Comparison of ENCODE assay signal across 14 mouse cellular contexts in genomic region chr6:127455440-127455839, GRCm38 (mm10). TPM values are rescaled to one million over a fixed set of nuclear protein-coding genes. Genes with fewer than 3 reads are reported as not detected.
A peak's percentile ranks its signal among the peaks of the same experiment; 100 is the strongest.
DNase-seq lines count a peak whose midpoint lies in the region; ATAC-seq and TF ChIP-seq lines count a peak whose summit lies in the region.
"Had no signal": no experiment of that assay in that cellular context is flagged by ENCODE, and none has a peak within 500 bp of the region (broad histone marks: within the 10 kb centered on the region; RNA-seq: fewer than 3 reads in every experiment).

No protein-coding gene starts in this region.

- ATAC-seq in midbrain, embryonic 14.5 days (ENCODE audit: low FRiP score, low TSS enrichment), result no peak
- no peak for ATAC-seq in midbrain, embryonic 15.5 days (replicated peaks)

- DNase-seq in kidney, adult 2 months, result no peak
- no peak for DNase-seq in kidney, adult 11 months
- DNase-seq in midbrain, embryonic 14.5 days, result no peak
- DNase-seq in ES-CJ7 (ENCODE audit: low read depth, low spot score), result peak; percentile 27
- no peak for DNase-seq in right cerebral cortex, adult 18-20 months
- DNase-seq: adrenal gland, adult 8-10 months; cerebellum, adult 2 months; heart, adult 18-20 months; lung, postnatal 10 days; thymus, adult 18-20 months had no signal

- no peak for TF ChIP-seq POLR2A in kidney, adult 2 months (IDR thresholded peaks at IDR 0.05; ENCODE audit: low read depth, low read length)
- no peak for TF ChIP-seq POLR2A in small intestine, adult 2 months (IDR thresholded peaks at IDR 0.05; ENCODE audit: low read depth, low read length)

- H3K27ac ChIP-seq in kidney, adult 2 months (ENCODE audit: insufficient read depth, low read depth, low read length), result no peak overlapping the region
- no peak overlapping the region for H3K27ac ChIP-seq in midbrain, embryonic 14.5 days (replicated peaks; ENCODE audit: low read depth, low read length)
- no peak overlapping the region for H3K27ac ChIP-seq in midbrain, embryonic 15.5 days
- no peak overlapping the region for H3K27ac ChIP-seq in small intestine, adult 2 months (ENCODE audit: insufficient read depth, low read depth, low read length)
- H3K27ac ChIP-seq: embryonic facial prominence, embryonic 13.5 days; forebrain, embryonic 10.5 days had no signal

- H3K9ac ChIP-seq in midbrain, embryonic 14.5 days (replicated peaks; ENCODE audit: low read length), result no peak overlapping the region
- H3K9ac ChIP-seq in midbrain, embryonic 15.5 days, result no peak overlapping the region
- H3K9ac ChIP-seq: embryonic facial prominence, embryonic 13.5 days had no signal

- peak; percentile 15; the same call in 1 of the 2 replicates for TF ChIP-seq CTCF in kidney, adult 2 months (conservative IDR thresholded peaks at IDR 0.05; ENCODE audit: insufficient read depth, insufficient read length, low read depth, low read length)
- TF ChIP-seq CTCF in small intestine, adult 2 months (IDR thresholded peaks at IDR 0.05; ENCODE audit: extremely low read depth, insufficient read length, insufficient replicate concordance, low read depth, low read length), result peak; percentile 29; the same call in 1 of the 2 replicates

- peak overlapping the region; percentile 57 for H3K4me2 ChIP-seq in midbrain, embryonic 14.5 days (ENCODE audit: low read length)
- no peak overlapping the region for H3K4me2 ChIP-seq in midbrain, embryonic 15.5 days

- no peaks in the 10 kb centered on the region for H3K36me3 ChIP-seq in kidney, adult 2 months (ENCODE audit: control insufficient read depth, insufficient read depth, low read length)
- no peaks in the 10 kb centered on the region for H3K36me3 ChIP-seq in midbrain, embryonic 14.5 days (ENCODE audit: control insufficient read depth, insufficient read depth, low read length)
- no peaks in the 10 kb centered on the region for H3K36me3 ChIP-seq in midbrain, embryonic 15.5 days (replicated peaks)
- H3K36me3 ChIP-seq in small intestine, adult 2 months (ENCODE audit: control insufficient read depth, insufficient read depth, low read length), result no peaks in the 10 kb centered on the region
- H3K36me3 ChIP-seq: embryonic facial prominence, embryonic 13.5 days; forebrain, embryonic 10.5 days had no signal

- no peak overlapping the region for H3K4me3 ChIP-seq in kidney, adult 2 months (ENCODE audit: insufficient read depth, low read depth, low read length)
- H3K4me3 ChIP-seq in midbrain, embryonic 14.5 days (replicated peaks; ENCODE audit: low read depth, low read length), result no peak overlapping the region
- H3K4me3 ChIP-seq in midbrain, embryonic 15.5 days, result no peak overlapping the region
- H3K4me3 ChIP-seq in small intestine, adult 2 months (ENCODE audit: low read depth, low read length), result no peak overlapping the region
- H3K4me3 ChIP-seq: embryonic facial prominence, embryonic 13.5 days had no signal

- peaks cover 5% of the 10 kb centered on the region; the same call in 1 of the 2 replicates for H3K4me1 ChIP-seq in kidney, adult 2 months (ENCODE audit: control insufficient read depth, insufficient read depth, low read length)
- H3K4me1 ChIP-seq in midbrain, embryonic 14.5 days (ENCODE audit: control insufficient read depth, insufficient read depth, low read length), result peaks cover 16% of the 10 kb centered on the region
- H3K4me1 ChIP-seq in midbrain, embryonic 15.5 days, result peaks cover 13% of the 10 kb centered on the region
- no peaks in the 10 kb centered on the region for H3K4me1 ChIP-seq in small intestine, adult 2 months (ENCODE audit: control insufficient read depth, insufficient read depth, insufficient read length, low read length)

- no peaks in the 10 kb centered on the region for H3K9me3 ChIP-seq in midbrain, embryonic 14.5 days (ENCODE audit: control insufficient read depth, low read length)
- H3K9me3 ChIP-seq in midbrain, embryonic 15.5 days, result no peaks in the 10 kb centered on the region
- H3K9me3 ChIP-seq: embryonic facial prominence, embryonic 13.5 days; forebrain, embryonic 10.5 days had no signal

- WGBS in kidney, adult 2 months, result 90% methylated on average over 4 of the region's 4 CpGs
- WGBS in midbrain, embryonic 14.5 days, result 96% methylated on average over 4 of the region's 4 CpGs
- WGBS in midbrain, embryonic 15.5 days, result 97% methylated on average over 4 of the region's 4 CpGs
- WGBS in small intestine, adult 2 months, result 94% methylated on average over 4 of the region's 4 CpGs

- H3K27me3 ChIP-seq in kidney, adult 2 months (replicated peaks; ENCODE audit: control insufficient read depth, insufficient read depth, low read length), result no peaks in the 10 kb centered on the region
- H3K27me3 ChIP-seq in midbrain, embryonic 14.5 days (ENCODE audit: control insufficient read depth, insufficient read depth, low read length), result no peaks in the 10 kb centered on the region
- H3K27me3 ChIP-seq in midbrain, embryonic 15.5 days (replicated peaks), result no peaks in the 10 kb centered on the region
- H3K27me3 ChIP-seq in small intestine, adult 2 months (ENCODE audit: control insufficient read depth, insufficient read depth, low read length), result no peaks in the 10 kb centered on the region
- H3K27me3 ChIP-seq: embryonic facial prominence, embryonic 13.5 days had no signal

RNA-seq across cellular contexts. Expression of gene Parp11, which starts 8.8 kb away (rescaled TPM):
- polyA plus RNA-seq in kidney, adult 2 months (2012; rRNA removed), result 6.0 and 6.8 TPM in 2 replicates
- polyA plus RNA-seq in midbrain, embryonic 14.5 days (2014; fragmentation: Nextera tagmentation; extraction: Ambion mirVana), result 79.6 and 111 TPM in 2 replicates
- 90.4 and 95.6 TPM in 2 replicates for polyA plus RNA-seq in midbrain, embryonic 15.5 days (2015; fragmentation: Nextera tagmentation; extraction: Ambion mirVana)
- 1.2 and 3.8 TPM in 2 replicates for polyA plus RNA-seq in small intestine, adult 2 months (2012; rRNA removed)

Comparison
In these comparisons a context has a peak if more than half of its experiments do, and no peak if none do; other contexts are left out.
1. RNA of gene Parp11, which starts 8.8 kb away (polyA plus RNA-seq): 79.6 to 111 TPM in midbrain, embryonic 14.5 days and 90.4 to 95.6 TPM in midbrain, embryonic 15.5 days; 6.0 to 6.8 TPM in kidney, adult 2 months and 1.2 to 3.8 TPM in small intestine, adult 2 months; every median in the first group is over 10 times any median in the second.